Mouse (Mus musculus): Measurements from ENCODE around the gene Slc2a8. TPM values are rescaled to one million over a fixed set of nuclear protein-coding genes. Genes with fewer than 3 reads are reported as not detected.

The Slc2a8 gene
- polyA plus RNA-seq, 2 experiments: 4.9 to 5.1 TPM

- H3K4me1 ChIP-seq (replicated peaks; ENCODE audit: control insufficient read depth in 2 of 2, insufficient read depth in 2 of 2, low read length in 1 of 2): peaks cover 11 to 26% of the 10 kb centered on the region in 2 experiments
- WGBS (ENCODE audit: insufficient replicate concordance): 22% methylated on average over 10 of the region's 10 CpGs
These were observed 17.0 kb downstream of the Slc2a8 start for GRCm38 (mm10) chr2:32964659-32965457.

GRCm38 (mm10) chr2:32963981-32964380, 17.9 kb downstream of the Slc2a8 start:
- ATAC-seq (ENCODE audit: insufficient read depth): no peak
- Histone ChIP-seq H3K9me3 (ENCODE audit: control insufficient read depth, low read length) (no peaks in the 10 kb centered on the region), H3K4me3 (ENCODE audit: insufficient read depth in 1 of 2, low read depth in 2 of 2, low read length in 2 of 2) (peak overlapping the region; percentile 71 to 77; a peak in 3 of 4 replicates), H3K4me2 (ENCODE audit: low read depth) (peak overlapping the region; percentile 86), H3K27me3 (ENCODE audit: control insufficient read depth, insufficient read depth, low read length) (no peaks in the 10 kb centered on the region), H3K4me1 (replicated peaks; ENCODE audit: control insufficient read depth in 2 of 2, insufficient read depth in 2 of 2, low read length in 1 of 2) (peaks cover 11 to 26% of the 10 kb centered on the region in 2 experiments), H3K27ac (no peak overlapping the region; the same call in 1 of the 2 replicates), H3K36me3 (replicated peaks; ENCODE audit: control insufficient read depth, insufficient read depth, low read depth) (peaks cover 19% of the 10 kb centered on the region), H3K9ac (replicated peaks) (peak overlapping the region; percentile 88; the same call in 1 of the 2 replicates)
- 26% methylated on average over 1 of the region's 1 CpGs for WGBS (ENCODE audit: insufficient replicate concordance)
- DNase-seq (ENCODE audit: low read depth in 3 of 3, low spot score in 3 of 3): no peak
- TF ChIP-seq EP300 (IDR thresholded peaks at IDR 0.05; ENCODE audit: low read depth) (no peak), CTCF (IDR thresholded peaks at IDR 0.05; ENCODE audit: low read depth) (no peak)

More at GRCm38 (mm10) chr2:32964659-32965457, 17.0 kb downstream of the Slc2a8 start:
- H3K27me3 ChIP-seq (ENCODE audit: control insufficient read depth, insufficient read depth, low read length): no peaks in the 10 kb centered on the region
- peaks cover 19% of the 10 kb centered on the region for H3K36me3 ChIP-seq (replicated peaks; ENCODE audit: control insufficient read depth, insufficient read depth, low read depth)
- no peak for ATAC-seq (ENCODE audit: insufficient read depth)
- H3K4me3 ChIP-seq (ENCODE audit: insufficient read depth in 1 of 2, low read depth in 2 of 2, low read length in 2 of 2): no peak overlapping the region; a peak in 1 of 4 replicates
- peak overlapping the region; percentile 16; the same call in 1 of the 2 replicates for H3K9ac ChIP-seq (replicated peaks)
- H3K9me3 ChIP-seq (ENCODE audit: control insufficient read depth, low read length): no peaks in the 10 kb centered on the region
- TF ChIP-seq CTCF (IDR thresholded peaks at IDR 0.05; ENCODE audit: low read depth): no peak
- TF ChIP-seq EP300 (IDR thresholded peaks at IDR 0.05; ENCODE audit: low read depth): no peak
- peak overlapping the region; percentile 33 for H3K27ac ChIP-seq
- DNase-seq (ENCODE audit: low read depth in 3 of 3, low spot score in 3 of 3): no peak
- peak overlapping the region; percentile 86 for H3K4me2 ChIP-seq (ENCODE audit: low read depth)

DNA sequence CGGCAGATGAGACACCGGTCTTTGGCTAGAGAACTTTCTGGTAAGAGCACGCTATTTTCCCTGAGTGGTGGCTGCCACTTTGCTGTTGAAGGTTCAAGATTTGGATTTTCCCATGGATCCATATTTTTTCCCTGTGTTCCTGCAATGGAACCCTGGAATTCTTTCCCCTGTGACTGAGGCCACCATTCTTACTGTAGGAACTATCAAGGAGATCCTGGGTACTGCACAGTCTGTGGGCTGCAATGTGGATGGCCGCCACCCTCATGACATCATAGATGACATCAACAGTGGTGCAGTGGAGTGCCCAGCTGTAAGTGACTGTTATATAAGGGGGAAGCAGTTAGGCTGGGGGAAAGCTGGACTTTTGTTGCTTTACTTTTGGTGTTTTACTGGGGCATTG, 18.3 kb downstream of the Slc2a8 start:
- peak overlapping the region; percentile 68 for H3K27ac ChIP-seq
- DNase-seq (ENCODE audit: low read depth in 3 of 3, low spot score in 3 of 3) (no peak), ATAC-seq (ENCODE audit: insufficient read depth) (no peak)
- no peaks in the 10 kb centered on the region for H3K27me3 ChIP-seq (ENCODE audit: control insufficient read depth, insufficient read depth, low read length)
- TF ChIP-seq CTCF (IDR thresholded peaks at IDR 0.05; ENCODE audit: low read depth) (no peak), EP300 (IDR thresholded peaks at IDR 0.05; ENCODE audit: low read depth) (no peak)
- H3K9ac ChIP-seq (replicated peaks): peak overlapping the region; percentile 88
- peaks cover 19% of the 10 kb centered on the region for H3K36me3 ChIP-seq (replicated peaks; ENCODE audit: control insufficient read depth, insufficient read depth, low read depth)
- peak overlapping the region; percentile 71 to 77 for H3K4me3 ChIP-seq (ENCODE audit: insufficient read depth in 1 of 2, low read depth in 2 of 2, low read length in 2 of 2)
- H3K4me1 ChIP-seq (replicated peaks; ENCODE audit: control insufficient read depth in 2 of 2, insufficient read depth in 2 of 2, low read length in 1 of 2): peaks cover 11 to 26% of the 10 kb centered on the region in 2 experiments
- WGBS (ENCODE audit: insufficient replicate concordance): 36% methylated on average over 4 of the region's 4 CpGs
- H3K9me3 ChIP-seq (ENCODE audit: control insufficient read depth, low read length): no peaks in the 10 kb centered on the region
- peak overlapping the region; percentile 86 for H3K4me2 ChIP-seq (ENCODE audit: low read depth)

GRCm38 (mm10) chr2:32962875-32963220, 19.0 kb downstream of the Slc2a8 start:
- DNase-seq (ENCODE audit: low read depth in 3 of 3, low spot score in 3 of 3): no peak
- peak overlapping the region; percentile 71 to 77 for H3K4me3 ChIP-seq (ENCODE audit: insufficient read depth in 1 of 2, low read depth in 2 of 2, low read length in 2 of 2)
- H3K36me3 ChIP-seq (replicated peaks; ENCODE audit: control insufficient read depth, insufficient read depth, low read depth): peaks cover 19% of the 10 kb centered on the region
- H3K27ac ChIP-seq: peak overlapping the region; percentile 68
- ATAC-seq (ENCODE audit: insufficient read depth): no peak
- peak overlapping the region; percentile 88 for H3K9ac ChIP-seq (replicated peaks)
- H3K9me3 ChIP-seq (ENCODE audit: control insufficient read depth, low read length): no peaks in the 10 kb centered on the region
- 2% methylated on average over 9 of the region's 9 CpGs for WGBS (ENCODE audit: insufficient replicate concordance)
- peak overlapping the region; percentile 86 for H3K4me2 ChIP-seq (ENCODE audit: low read depth)
- TF ChIP-seq EP300 (IDR thresholded peaks at IDR 0.05; ENCODE audit: low read depth): no peak
- no peak for TF ChIP-seq CTCF (IDR thresholded peaks at IDR 0.05; ENCODE audit: low read depth)
- H3K27me3 ChIP-seq (ENCODE audit: control insufficient read depth, insufficient read depth, low read length): no peaks in the 10 kb centered on the region
- H3K4me1 ChIP-seq (replicated peaks; ENCODE audit: control insufficient read depth in 2 of 2, insufficient read depth in 2 of 2, low read length in 1 of 2): peaks cover 11 to 23% of the 10 kb centered on the region in 2 experiments
